ENCODE assay signal across 8 mouse cellular contexts in the genomic region with DNA sequence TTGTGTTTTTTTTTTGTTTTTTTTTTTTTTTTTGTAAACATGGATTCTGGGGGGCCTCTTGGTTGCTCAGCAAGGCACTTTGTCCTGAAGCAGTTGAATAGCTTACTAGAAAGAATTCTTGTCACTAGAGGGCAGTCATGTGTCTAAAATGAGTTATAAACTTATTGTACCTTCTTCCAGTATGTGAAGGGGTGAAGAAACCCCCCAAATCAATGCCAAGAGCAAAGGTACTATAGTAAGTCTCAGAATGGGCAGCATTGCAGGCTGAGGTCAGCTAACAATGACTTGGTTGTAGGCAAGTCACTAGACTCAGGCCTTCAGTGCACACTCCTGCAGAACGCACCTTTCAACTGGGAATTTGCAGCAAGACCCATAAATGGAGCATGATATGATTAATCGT. TPM values are rescaled to one million over a fixed set of nuclear protein-coding genes. Genes with fewer than 3 reads are reported as not detected.
DNase-seq lines count a peak whose midpoint lies in the region; ATAC-seq and TF ChIP-seq lines count a peak whose summit lies in the region.

No protein-coding gene starts in this region.

- H3K4me3 ChIP-seq in limb, embryonic 14.5 days (replicated peaks; ENCODE audit: low read length): no peak overlapping the region

- WGBS in limb, embryonic 14.5 days: 93% methylated on average over 2 of the region's 2 CpGs

- H3K27ac ChIP-seq in limb, embryonic 14.5 days (replicated peaks; ENCODE audit: low read depth, low read length): no peak overlapping the region

- TF ChIP-seq POLR2A in limb, embryonic 14.5 days (IDR thresholded peaks at IDR 0.05; ENCODE audit: borderline replicate concordance, extremely low read depth, insufficient read depth, insufficient read length): no peak

- peaks cover 31% of the 10 kb centered on the region for H3K36me3 ChIP-seq in limb, embryonic 14.5 days (ENCODE audit: control insufficient read depth, insufficient read depth, low read length)

- no peaks in the 10 kb centered on the region for H3K27me3 ChIP-seq in limb, embryonic 14.5 days (ENCODE audit: control insufficient read depth, insufficient read depth, low read length)

- no peak overlapping the region for H3K4me2 ChIP-seq in limb, embryonic 14.5 days (replicated peaks; ENCODE audit: low read depth, low read length, severe bottlenecking)

- no peaks in the 10 kb centered on the region for H3K4me1 ChIP-seq in limb, embryonic 14.5 days (ENCODE audit: control insufficient read depth, insufficient read depth, low read length)

- ATAC-seq in CD4-positive, CD25-positive, alpha-beta regulatory T cell, adult 4 months: peak; percentile 71
- no peak; the same call in 1 of the 2 replicates for ATAC-seq in limb, embryonic 14.5 days (ENCODE audit: low FRiP score, low read depth)

- no peak overlapping the region for H3K9ac ChIP-seq in limb, embryonic 14.5 days (ENCODE audit: low read depth, low read length, severe bottlenecking)

- H3K9me3 ChIP-seq in limb, embryonic 14.5 days (ENCODE audit: control insufficient read depth, low read length): no peaks in the 10 kb centered on the region

- peak; percentile 70 for DNase-seq in kidney, adult 9 months
- no peak for DNase-seq in kidney, postnatal 14 days
- DNase-seq in adipocyte (ENCODE audit: low spot score): peak; percentile 48
- DNase-seq in limb, embryonic 14.5 days (ENCODE audit: low spot score): peak; percentile 93
- no peak for DNase-seq in ovary, postnatal 36 days (ENCODE audit: low spot score)
- no peak for DNase-seq in cerebellum, adult 11 months
- no peak for DNase-seq in left cerebral cortex, postnatal 10 days (ENCODE audit: extremely low spot score in 1 of 2, low spot score in 2 of 2)

- intact Hi-C loops in left cerebral cortex, postnatal 10 days (cut with DNase I): loop anchor here (5.0 kb wide), 1 partner anchor 255 kb away; no protein-coding TSS in a partner anchor

RNA-seq across cellular contexts. Expression of gene Pxk, which starts 5.4 kb away (rescaled TPM):
- polyA plus RNA-seq in CD4-positive, CD25-positive, alpha-beta regulatory T cell, adult 4 months (2017; shearing (Covaris generic)): 10 to 100 TPM; 29.4 to 38.5 TPM
- polyA plus RNA-seq in limb, embryonic 14.5 days (2012; rRNA removed): 35.2 and 36.4 TPM in 2 replicates
- polyA plus RNA-seq in limb, embryonic 14.5 days (2014; fragmentation: Nextera tagmentation; extraction: Ambion mirVana): 35.4 and 37.3 TPM in 2 replicates
- total RNA-seq in left cerebral cortex, postnatal 10 days (2021): 10 to 100 TPM; 27.4 to 29.6 TPM

RNA-seq across cellular contexts. Expression of gene Rpp14, which starts 12.4 kb away (rescaled TPM):
- 10 to 100 TPM; 36.6 to 42.7 TPM for polyA plus RNA-seq in CD4-positive, CD25-positive, alpha-beta regulatory T cell, adult 4 months (2017; shearing (Covaris generic))
- 17.3 and 20.7 TPM in 2 replicates for polyA plus RNA-seq in limb, embryonic 14.5 days (2012; rRNA removed)
- 49.2 and 50.7 TPM in 2 replicates for polyA plus RNA-seq in limb, embryonic 14.5 days (2014; fragmentation: Nextera tagmentation; extraction: Ambion mirVana)
- 10 to 100 TPM; 22.2 to 28.3 TPM for total RNA-seq in left cerebral cortex, postnatal 10 days (2021)

Comparison
In these comparisons a context has a peak if more than half of its experiments do, and no peak if none do; other contexts are left out.
1. DNase-seq: peak in kidney, adult 9 months (single experiment), adipocyte (single experiment) and limb, embryonic 14.5 days (single experiment); none in kidney, postnatal 14 days (single experiment), ovary, postnatal 36 days (single experiment), cerebellum, adult 11 months (single experiment) and left cerebral cortex, postnatal 10 days (0 of 2).